Mouse (Mus musculus) testis, adult 10 weeks (tissue): ENCODE data around the gene Adora3. TPM values are rescaled to one million over a fixed set of nuclear protein-coding genes. Genes with fewer than 3 reads are reported as not detected.

ENCODE experiments used
- polyA plus RNA-seq: library from polyadenylated mRNA; stranded (reverse); fragments of 350-450 nt; fragmentation: Illumina TruSeq; extraction: RNeasy Lipid Tissue Mini Kit (QIAGEN cat#74804); gene quantifications from one replicate; pipeline ENCODE4 v1.2.3, GENCODE M21; 2014; ENCODE audit warnings: low read depth, low replicate concordance

Gene Adora3
- polyA plus RNA-seq: 14.7 TPM

DNA sequence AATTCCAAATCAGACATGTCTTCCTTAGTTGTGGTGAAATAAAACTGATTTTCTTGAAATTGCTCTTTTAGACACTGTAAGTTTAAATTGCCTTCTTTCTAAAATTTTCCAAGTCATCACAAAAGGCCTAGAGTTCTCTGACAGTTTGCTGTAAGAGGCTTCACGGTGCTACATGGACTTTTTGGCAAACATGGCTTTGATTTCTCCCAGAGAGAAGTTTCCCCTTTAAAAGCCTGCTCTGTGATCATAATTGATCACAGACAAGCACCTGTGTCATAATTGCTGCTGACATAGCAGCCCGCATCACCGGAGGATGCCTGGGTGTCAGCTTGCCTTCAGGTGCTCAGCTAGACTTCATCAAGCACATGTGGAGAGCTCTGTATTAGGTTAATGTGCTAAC lies at the start of gene Adora3, which contains the start of gene Tmigd3:
Gene Adora3 (plus strand): TSS at position 301 of the 400 bp plus-strand sequence.
Gene Tmigd3 (plus strand): TSS at position 346 of the 400 bp plus-strand sequence.

DNA sequence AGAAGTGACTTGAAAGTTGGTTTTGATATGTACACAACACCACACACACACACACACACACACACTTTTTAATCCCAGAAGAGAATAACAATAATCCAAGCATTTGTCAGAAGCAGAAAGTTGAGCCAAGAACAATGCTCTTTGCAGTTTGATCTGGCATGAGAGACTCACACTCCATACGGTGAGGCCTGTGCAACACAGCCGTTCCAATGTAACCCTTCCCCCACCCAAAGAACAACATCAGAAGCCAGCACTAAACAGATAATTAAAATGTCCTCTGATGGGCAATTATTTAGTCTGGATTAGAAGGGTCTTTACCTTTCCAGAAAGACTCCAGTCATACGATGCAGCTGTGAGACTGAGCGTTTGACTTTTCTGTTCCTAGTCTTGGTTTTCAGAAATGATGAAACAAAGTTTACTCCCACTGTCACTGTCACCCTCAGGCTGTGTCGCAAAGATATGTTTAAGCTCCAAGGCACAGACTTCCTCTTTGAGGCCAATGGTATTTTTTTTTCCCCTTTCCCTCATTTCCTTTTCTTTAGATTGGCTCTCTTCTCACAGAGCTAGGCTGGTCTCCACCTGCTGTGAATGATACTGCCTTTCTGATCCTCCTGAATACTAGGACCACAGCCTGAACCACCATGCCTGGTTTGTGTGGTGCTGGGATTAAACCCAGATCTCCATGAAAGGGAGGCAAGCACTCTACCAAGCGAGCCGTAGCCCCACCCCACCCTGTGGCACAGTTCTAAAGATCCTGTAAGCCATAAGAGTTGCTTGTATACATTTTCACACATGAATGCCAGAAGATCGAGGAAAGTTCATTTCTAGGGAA lies 61.8 kb downstream of the Adora3 start, which contains the start of gene I830077J02Rik:
Gene I830077J02Rik (minus strand): TSS at position 425 of the 832 bp plus-strand sequence.

Other genes starting within 250 kb of the Adora3 start
- 443 TPM for gene Ddx20, start 183.3 kb upstream of the Adora3 start, polyA plus RNA-seq
- 0.15 TPM for gene Inka2, start 166.3 kb upstream of the Adora3 start, polyA plus RNA-seq
- 70.0 TPM for gene Rap1a, start 69.5 kb upstream of the Adora3 start, polyA plus RNA-seq
- 209 TPM for gene Tmigd3, start within 50 bp of the Adora3 start, polyA plus RNA-seq
- gene I830077J02Rik, start 61.8 kb downstream of the Adora3 start, polyA plus RNA-seq: 0.66 TPM
- 29.3 TPM for gene Wdr77, start 88.5 kb downstream of the Adora3 start, polyA plus RNA-seq
- gene Atp5f1, start 89.2 kb downstream of the Adora3 start, polyA plus RNA-seq: 286 TPM
- 35.5 TPM for gene Ovgp1, start 102.9 kb downstream of the Adora3 start, polyA plus RNA-seq
- 264 TPM for gene Pifo, start 143.8 kb downstream of the Adora3 start, polyA plus RNA-seq
- gene Chil5, start 162.0 kb downstream of the Adora3 start, polyA plus RNA-seq: 1.8 TPM
- 0.28 TPM for gene Chia1, start 242.4 kb downstream of the Adora3 start, polyA plus RNA-seq